Comparison of ENCODE assay signal across 8 mouse cellular contexts in genomic region chr16:4879101-4879707, GRCm38 (mm10). TPM values are rescaled to one million over a fixed set of nuclear protein-coding genes. Genes with fewer than 3 reads are reported as not detected.
A peak's percentile ranks its signal among the peaks of the same experiment; 100 is the strongest.
DNase-seq lines count a peak whose midpoint lies in the region; ATAC-seq lines count a peak whose summit lies in the region.

No protein-coding gene starts in this region.

- H3K36me3 ChIP-seq in heart, embryonic 16.5 days (ENCODE audit: control insufficient read depth, insufficient read depth) = 0 out of 2 replicates have a peak, but pooled peaks cover 3% of the 10 kb centered on the region
- peaks cover 31% of the 10 kb centered on the region for H3K36me3 ChIP-seq in embryonic facial prominence, embryonic 10.5 days (replicated peaks)
- H3K36me3 ChIP-seq in liver, embryonic 12.5 days = peaks cover 27% of the 10 kb centered on the region
- peaks cover 19% of the 10 kb centered on the region for H3K36me3 ChIP-seq in neural tube, embryonic 15.5 days

- ATAC-seq in heart, embryonic 16.5 days (replicated peaks; ENCODE audit: extremely low read depth, insufficient read depth, low FRiP score) = peak; percentile 3; the same call in 1 of the 2 replicates
- ATAC-seq in liver, embryonic 12.5 days = peak; percentile 33
- ATAC-seq in neural tube, embryonic 15.5 days (ENCODE audit: low FRiP score) = peak; percentile 31

- peak overlapping the region; percentile 92 for H3K4me2 ChIP-seq in heart, embryonic 16.5 days (ENCODE audit: low read depth, low read length)
- peak overlapping the region; percentile 96 for H3K4me2 ChIP-seq in liver, embryonic 12.5 days
- peak overlapping the region; percentile 83 for H3K4me2 ChIP-seq in neural tube, embryonic 15.5 days

- WGBS in heart, embryonic 16.5 days = under 1% methylated on average over 52 of the region's 54 CpGs
- under 1% methylated on average over 54 of the region's 54 CpGs for whole genome bisulfite sequencing in embryonic facial prominence, embryonic 10.5 days
- 2% methylated on average over 54 of the region's 54 CpGs for WGBS in liver, embryonic 12.5 days (ENCODE audit: insufficient replicate concordance)
- WGBS in neural tube, embryonic 15.5 days = under 1% methylated on average over 53 of the region's 54 CpGs

- H3K4me3 ChIP-seq in heart, embryonic 16.5 days (ENCODE audit: low read length) = peak overlapping the region; percentile 71
- H3K4me3 ChIP-seq in embryonic facial prominence, embryonic 10.5 days = peak overlapping the region; percentile 95
- peak overlapping the region; percentile 87 for H3K4me3 ChIP-seq in liver, embryonic 12.5 days
- peak overlapping the region; percentile 89 for H3K4me3 ChIP-seq in neural tube, embryonic 15.5 days (replicated peaks)

- no peaks in the 10 kb centered on the region for H3K27me3 ChIP-seq in heart, embryonic 16.5 days (ENCODE audit: control insufficient read depth, insufficient read depth, low read length)
- no peaks in the 10 kb centered on the region for H3K27me3 ChIP-seq in embryonic facial prominence, embryonic 10.5 days (replicated peaks; ENCODE audit: low read depth, poor library complexity, severe bottlenecking)
- no peaks in the 10 kb centered on the region for H3K27me3 ChIP-seq in liver, embryonic 12.5 days (replicated peaks)
- no peaks in the 10 kb centered on the region for H3K27me3 ChIP-seq in neural tube, embryonic 15.5 days (replicated peaks)

- peak overlapping the region; percentile 99 for H3K27ac ChIP-seq in heart, embryonic 16.5 days (ENCODE audit: low read length)
- H3K27ac ChIP-seq in embryonic facial prominence, embryonic 10.5 days (replicated peaks) = peak overlapping the region; percentile 97
- peak overlapping the region; percentile 99 for H3K27ac ChIP-seq in liver, embryonic 12.5 days
- H3K27ac ChIP-seq in neural tube, embryonic 15.5 days (replicated peaks) = peak overlapping the region; percentile 99

- peaks cover 39% of the 10 kb centered on the region for H3K4me1 ChIP-seq in heart, embryonic 16.5 days (ENCODE audit: control insufficient read depth, insufficient read depth, low read length)
- peaks cover 33% of the 10 kb centered on the region for H3K4me1 ChIP-seq in embryonic facial prominence, embryonic 10.5 days
- H3K4me1 ChIP-seq in liver, embryonic 12.5 days = peaks cover 70% of the 10 kb centered on the region
- peaks cover 52% of the 10 kb centered on the region for H3K4me1 ChIP-seq in neural tube, embryonic 15.5 days

- peak overlapping the region; percentile 89 for H3K9ac ChIP-seq in heart, embryonic 16.5 days (ENCODE audit: low read length)
- H3K9ac ChIP-seq in liver, embryonic 12.5 days = peak overlapping the region; percentile 93
- peak overlapping the region; percentile 81 for H3K9ac ChIP-seq in neural tube, embryonic 15.5 days (replicated peaks)

- no peaks in the 10 kb centered on the region for H3K9me3 ChIP-seq in heart, embryonic 16.5 days (replicated peaks; ENCODE audit: control insufficient read depth, low read length)
- H3K9me3 ChIP-seq in embryonic facial prominence, embryonic 10.5 days = no peaks in the 10 kb centered on the region
- no peaks in the 10 kb centered on the region for H3K9me3 ChIP-seq in liver, embryonic 12.5 days (replicated peaks)
- H3K9me3 ChIP-seq in neural tube, embryonic 15.5 days (replicated peaks) = no peaks in the 10 kb centered on the region

- no peak for DNase-seq in heart, postnatal 36 days
- peak; percentile 39 for DNase-seq in ES-CJ7 (ENCODE audit: low read depth, low spot score)
- DNase-seq in embryonic facial prominence, embryonic 10.5 days (ENCODE audit: low spot score) = peak; percentile 69
- DNase-seq in induced T-regulatory cell, adult 2 months (ENCODE audit: low read depth) = peak; percentile 88
- DNase-seq in c-Kit-positive CD71-positive TER-119-positive erythroid progenitor cells, embryonic 14.5 days (ENCODE audit: low spot score) = no peak

- intact Hi-C loops in heart, postnatal 36 days (cut with DNase I) = loop anchor here (2.0 kb wide), 1 partner anchor 34 kb away; no protein-coding TSS in a partner anchor

RNA-seq across cellular contexts. Expression of gene Ubald1, which starts 0.9 kb away (rescaled TPM):
- 25.6 and 27.3 TPM in 2 replicates for polyA plus RNA-seq in heart, embryonic 16.5 days (2015; fragmentation: Nextera tagmentation; extraction: Ambion mirVana)
- 10 to 100 TPM; 20.0 to 21.6 TPM for total RNA-seq in heart, postnatal 36 days (2021)
- 44.0 and 46.2 TPM in 2 replicates for polyA plus RNA-seq in embryonic facial prominence, embryonic 10.5 days (2016; fragmentation: Nextera tagmentation; extraction: Ambion mirVana)
- 14.7 and 16.8 TPM in 2 replicates for polyA plus RNA-seq in liver, embryonic 12.5 days (2016; fragmentation: Nextera tagmentation; extraction: Ambion mirVana)
- 66.0 and 66.7 TPM in 2 replicates for polyA plus RNA-seq in neural tube, embryonic 15.5 days (2015; fragmentation: Nextera tagmentation; extraction: Ambion mirVana)

RNA-seq across cellular contexts. Expression of gene Mgrn1, which starts 6.8 kb away (rescaled TPM):
- polyA plus RNA-seq in heart, embryonic 16.5 days (2015; fragmentation: Nextera tagmentation; extraction: Ambion mirVana) = 128 and 132 TPM in 2 replicates
- total RNA-seq in heart, postnatal 36 days (2021) = 100 to 1,000 TPM; 154 to 155 TPM
- 64.9 and 72.0 TPM in 2 replicates for polyA plus RNA-seq in embryonic facial prominence, embryonic 10.5 days (2016; fragmentation: Nextera tagmentation; extraction: Ambion mirVana)
- polyA plus RNA-seq in liver, embryonic 12.5 days (2016; fragmentation: Nextera tagmentation; extraction: Ambion mirVana) = 29.8 and 31.1 TPM in 2 replicates
- 122 and 125 TPM in 2 replicates for polyA plus RNA-seq in neural tube, embryonic 15.5 days (2015; fragmentation: Nextera tagmentation; extraction: Ambion mirVana)

RNA-seq across cellular contexts. Expression of gene 4930562C15Rik, which starts 44.0 kb away (rescaled TPM):
- polyA plus RNA-seq in heart, embryonic 16.5 days (2015; fragmentation: Nextera tagmentation; extraction: Ambion mirVana) = 0.26 and 0.49 TPM in 2 replicates
- not detected for total RNA-seq in heart, postnatal 36 days (2021)
- polyA plus RNA-seq in embryonic facial prominence, embryonic 10.5 days (2016; fragmentation: Nextera tagmentation; extraction: Ambion mirVana) = 0.25 and 0.66 TPM in 2 replicates
- polyA plus RNA-seq in liver, embryonic 12.5 days (2016; fragmentation: Nextera tagmentation; extraction: Ambion mirVana) = 0.13 and 0.16 TPM in 2 replicates
- polyA plus RNA-seq in neural tube, embryonic 15.5 days (2015; fragmentation: Nextera tagmentation; extraction: Ambion mirVana) = 0.54 and 0.60 TPM in 2 replicates

RNA-seq across cellular contexts. Expression of gene Nudt16l1, which starts 59.4 kb away (rescaled TPM):
- 119 and 125 TPM in 2 replicates for polyA plus RNA-seq in heart, embryonic 16.5 days (2015; fragmentation: Nextera tagmentation; extraction: Ambion mirVana)
- total RNA-seq in heart, postnatal 36 days (2021) = 10 to 100 TPM; 20.5 to 21.3 TPM
- 139 and 151 TPM in 2 replicates for polyA plus RNA-seq in embryonic facial prominence, embryonic 10.5 days (2016; fragmentation: Nextera tagmentation; extraction: Ambion mirVana)
- polyA plus RNA-seq in liver, embryonic 12.5 days (2016; fragmentation: Nextera tagmentation; extraction: Ambion mirVana) = 61.2 and 62.7 TPM in 2 replicates
- 128 and 140 TPM in 2 replicates for polyA plus RNA-seq in neural tube, embryonic 15.5 days (2015; fragmentation: Nextera tagmentation; extraction: Ambion mirVana)

Comparison
In these comparisons a context has a peak if more than half of its experiments do, and no peak if none do; other contexts are left out.
1. DNase-seq: peak in ES-CJ7 (single experiment), embryonic facial prominence, embryonic 10.5 days (single experiment) and induced T-regulatory cell, adult 2 months (single experiment); none in heart, postnatal 36 days (0 of 2) and c-Kit-positive CD71-positive TER-119-positive erythroid progenitor cells, embryonic 14.5 days (single experiment).
2. Peak in every context shown above with its lines, with median percentiles within 50 percentile points of each other: ATAC-seq, H3K27ac ChIP-seq, H3K4me2 ChIP-seq, H3K4me3 ChIP-seq and H3K9ac ChIP-seq.